Mouse (Mus musculus): ENCODE measurements at regions not wholly inside any gene's neighbourhood (a gene's known extent, or its start where the extent isn't known, plus 50 kb on each side); places are given as distances from the start of the nearest gene placed in this dataset.

DNA sequence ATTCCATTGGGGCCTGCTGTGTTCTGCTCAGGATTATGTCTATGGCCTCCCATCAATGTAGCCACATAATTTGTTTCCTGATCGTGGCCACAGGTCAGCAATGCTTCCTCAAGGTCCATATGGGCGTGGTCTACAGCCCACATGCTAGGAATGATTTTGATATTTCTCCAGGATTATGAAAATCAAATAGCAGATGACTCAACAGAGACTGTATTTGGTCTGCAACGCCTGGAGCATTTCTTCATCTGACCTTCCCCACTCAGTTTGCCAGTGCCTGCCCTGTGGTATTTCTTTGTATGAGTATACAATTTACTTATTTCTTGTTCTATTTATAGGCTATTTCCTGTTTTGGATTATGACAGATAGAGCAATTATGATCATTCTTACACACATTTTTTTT, 145.7 kb downstream of the Gm11077 start:
- no peak overlapping the region for H3K4me2 ChIP-seq (replicated peaks; ENCODE audit: low read depth)
- no peak overlapping the region for H3K9ac ChIP-seq (ENCODE audit: low read depth, low read length)
- WGBS = 55% methylated on average over 3 of the region's 3 CpGs
- H3K4me3 ChIP-seq (ENCODE audit: low read depth, low read length) = no peak overlapping the region
- H3K27ac ChIP-seq (ENCODE audit: low read depth, low read length) = no peak overlapping the region
- no peak for ATAC-seq
- H3K4me1 ChIP-seq (replicated peaks; ENCODE audit: control insufficient read depth, insufficient read depth, low read length) = no peaks in the 10 kb centered on the region
- H3K36me3 ChIP-seq (ENCODE audit: control insufficient read depth, insufficient read depth) = no peaks in the 10 kb centered on the region
- no peaks in the 10 kb centered on the region for H3K27me3 ChIP-seq (replicated peaks; ENCODE audit: control insufficient read depth, insufficient read depth, low read length)
- no peak for TF ChIP-seq CTCF (IDR thresholded peaks at IDR 0.05; ENCODE audit: low read depth)
- H3K9me3 ChIP-seq (ENCODE audit: control insufficient read depth) = no peaks in the 10 kb centered on the region

DNA sequence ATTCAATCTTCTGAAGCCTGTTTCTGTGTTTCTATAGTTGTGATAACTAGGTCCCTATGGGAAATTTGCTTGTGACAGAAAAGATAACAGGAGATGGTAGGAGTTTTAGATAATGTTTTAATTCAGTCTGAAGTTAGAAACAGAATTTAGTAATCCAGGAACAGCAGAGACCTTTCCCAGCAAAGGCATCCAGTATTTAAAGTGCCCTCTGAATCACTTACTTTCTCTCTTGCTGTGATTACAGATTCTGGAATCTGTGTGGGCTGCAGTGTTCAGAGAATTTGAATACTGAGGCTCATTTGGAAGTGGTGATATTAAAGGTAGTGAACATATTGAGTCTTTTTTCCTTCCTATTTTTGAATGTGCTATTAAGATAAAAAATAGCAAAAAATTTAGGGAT, 154.6 kb downstream of the Gm11077 start:
- ATAC-seq = no peak

DNA sequence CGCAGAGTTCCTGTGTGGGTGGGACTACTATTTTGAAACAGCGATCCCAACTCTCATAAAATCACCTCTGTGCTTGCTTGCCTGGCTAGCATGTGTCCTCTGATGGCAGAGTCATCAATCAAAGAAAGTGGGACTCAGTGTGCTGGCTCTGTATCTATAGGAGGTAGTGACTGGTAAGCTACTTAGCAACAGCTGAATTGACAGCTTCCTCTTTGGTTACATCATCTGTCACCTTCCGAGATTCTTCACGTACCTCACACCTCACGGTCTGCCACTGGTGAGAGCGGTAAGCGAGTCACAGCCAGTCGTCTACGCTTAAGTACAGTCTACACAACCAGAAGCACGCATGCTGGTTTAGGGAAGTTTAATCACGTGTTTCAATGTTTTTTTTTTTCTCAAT, 159.5 kb downstream of the Gm11077 start:
- no peaks in the 10 kb centered on the region for H3K9me3 ChIP-seq (ENCODE audit: control insufficient read depth)
- WGBS = 41% methylated on average over 11 of the region's 11 CpGs
- H3K27ac ChIP-seq (ENCODE audit: low read depth, low read length) = no peak overlapping the region
- H3K4me3 ChIP-seq (ENCODE audit: low read depth, low read length) = no peak overlapping the region
- no peaks in the 10 kb centered on the region for H3K4me1 ChIP-seq (replicated peaks; ENCODE audit: control insufficient read depth, insufficient read depth, low read length)
- H3K36me3 ChIP-seq (ENCODE audit: control insufficient read depth, insufficient read depth) = no peaks in the 10 kb centered on the region
- no peaks in the 10 kb centered on the region for H3K27me3 ChIP-seq (replicated peaks; ENCODE audit: control insufficient read depth, insufficient read depth, low read length)
- H3K4me2 ChIP-seq (replicated peaks; ENCODE audit: low read depth) = no peak overlapping the region
- no peak for TF ChIP-seq CTCF (IDR thresholded peaks at IDR 0.05; ENCODE audit: low read depth)
- no peak for ATAC-seq
- H3K9ac ChIP-seq (ENCODE audit: low read depth, low read length) = no peak overlapping the region

More for the DNA sequence above, 154.6 kb downstream of the Gm11077 start:
- H3K9ac ChIP-seq (ENCODE audit: low read depth, low read length) = no peak overlapping the region
- H3K4me2 ChIP-seq (replicated peaks; ENCODE audit: low read depth) = no peak overlapping the region
- H3K27me3 ChIP-seq (replicated peaks; ENCODE audit: control insufficient read depth, insufficient read depth, low read length) = no peaks in the 10 kb centered on the region
- no peaks in the 10 kb centered on the region for H3K4me1 ChIP-seq (replicated peaks; ENCODE audit: control insufficient read depth, insufficient read depth, low read length)
- no peaks in the 10 kb centered on the region for H3K36me3 ChIP-seq (ENCODE audit: control insufficient read depth, insufficient read depth)
- TF ChIP-seq CTCF (IDR thresholded peaks at IDR 0.05; ENCODE audit: low read depth) = no peak
- no peak overlapping the region for H3K4me3 ChIP-seq (ENCODE audit: low read depth, low read length)
- no peak overlapping the region for H3K27ac ChIP-seq (ENCODE audit: low read depth, low read length)
- no peaks in the 10 kb centered on the region for H3K9me3 ChIP-seq (ENCODE audit: control insufficient read depth)

DNA sequence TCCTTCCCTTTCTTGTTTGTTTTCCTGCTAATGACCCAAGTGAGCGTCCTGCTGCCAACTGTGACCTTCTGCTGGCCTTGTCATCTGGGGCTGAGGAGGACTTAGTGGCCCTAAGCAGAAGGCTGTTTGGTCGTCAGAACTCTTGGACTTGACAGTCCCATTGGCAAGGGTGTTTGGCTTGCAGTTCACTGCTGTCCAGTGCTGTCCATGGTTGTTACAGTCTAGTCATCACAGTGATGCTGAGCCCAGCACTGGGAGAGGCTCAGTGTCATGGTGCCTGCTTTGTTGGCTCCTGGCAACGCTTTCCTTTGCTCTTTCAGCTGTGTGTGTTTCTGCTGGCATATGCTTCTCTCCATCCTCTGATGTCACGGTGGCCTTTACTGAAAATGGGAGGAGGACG, 161.0 kb downstream of the Gm11077 start:
- Histone ChIP-seq H3K36me3 (ENCODE audit: control insufficient read depth, insufficient read depth) (no peaks in the 10 kb centered on the region), H3K9ac (ENCODE audit: low read depth, low read length) (no peak overlapping the region), H3K27me3 (replicated peaks; ENCODE audit: control insufficient read depth, insufficient read depth, low read length) (no peaks in the 10 kb centered on the region), H3K4me3 (ENCODE audit: low read depth, low read length) (no peak overlapping the region), H3K27ac (ENCODE audit: low read depth, low read length) (no peak overlapping the region), H3K4me1 (replicated peaks; ENCODE audit: control insufficient read depth, insufficient read depth, low read length) (no peaks in the 10 kb centered on the region), H3K4me2 (replicated peaks; ENCODE audit: low read depth) (no peak overlapping the region), H3K9me3 (ENCODE audit: control insufficient read depth) (no peaks in the 10 kb centered on the region)
- no peak for ATAC-seq
- WGBS = 75% methylated on average over 5 of the region's 5 CpGs
- no peak for TF ChIP-seq CTCF (IDR thresholded peaks at IDR 0.05; ENCODE audit: low read depth)

DNA sequence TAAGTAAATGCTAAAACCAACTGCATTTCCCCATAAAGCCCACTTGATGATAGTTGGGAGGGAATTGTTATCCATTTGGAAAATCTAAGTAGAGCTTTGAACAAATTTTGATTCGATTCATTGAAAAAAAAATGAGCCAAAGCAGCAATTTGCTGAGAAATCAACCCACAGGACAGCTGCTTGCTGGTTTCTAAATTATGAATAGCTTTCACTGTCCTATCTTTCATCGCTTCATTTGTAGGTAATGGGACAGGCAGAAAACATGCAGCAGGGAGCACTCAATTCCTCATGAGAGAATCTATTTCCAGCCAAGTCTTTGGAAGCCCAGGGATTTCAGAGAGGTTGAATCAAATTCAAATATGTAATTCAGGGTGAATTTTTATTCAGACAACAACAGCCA, 161.5 kb downstream of the Gm11077 start:
- H3K36me3 ChIP-seq (ENCODE audit: control insufficient read depth, insufficient read depth) = no peaks in the 10 kb centered on the region
- whole genome bisulfite sequencing = 83% methylated on average over 2 of the region's 2 CpGs
- H3K9me3 ChIP-seq (ENCODE audit: control insufficient read depth) = no peaks in the 10 kb centered on the region
- H3K4me2 ChIP-seq (replicated peaks; ENCODE audit: low read depth) = no peak overlapping the region
- ATAC-seq = no peak
- no peaks in the 10 kb centered on the region for H3K4me1 ChIP-seq (replicated peaks; ENCODE audit: control insufficient read depth, insufficient read depth, low read length)
- TF ChIP-seq CTCF (IDR thresholded peaks at IDR 0.05; ENCODE audit: low read depth) = no peak
- no peak overlapping the region for H3K9ac ChIP-seq (ENCODE audit: low read depth, low read length)
- no peak overlapping the region for H3K4me3 ChIP-seq (ENCODE audit: low read depth, low read length)
- no peak overlapping the region for H3K27ac ChIP-seq (ENCODE audit: low read depth, low read length)
- H3K27me3 ChIP-seq (replicated peaks; ENCODE audit: control insufficient read depth, insufficient read depth, low read length) = no peaks in the 10 kb centered on the region

DNA sequence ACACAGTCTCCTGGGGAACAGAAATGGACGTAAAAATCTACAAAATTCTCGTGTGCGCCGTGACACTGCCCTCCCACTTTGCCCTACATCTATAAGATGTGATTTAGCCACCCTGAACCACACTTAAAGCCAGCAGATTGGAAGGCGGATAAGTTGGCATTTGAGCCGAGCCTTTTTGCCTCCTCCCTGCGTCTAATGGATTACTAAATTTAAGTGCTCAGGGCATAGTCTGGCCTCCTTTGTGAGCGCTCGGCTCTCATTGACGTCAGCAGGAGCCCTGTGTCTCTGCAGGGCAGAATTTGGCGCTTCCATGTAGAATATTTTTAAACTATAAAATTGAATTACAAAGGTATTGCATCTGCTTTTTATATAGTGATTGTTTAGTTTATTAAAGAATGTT, 165.4 kb downstream of the Gm11077 start:
- Histone ChIP-seq H3K4me3 (ENCODE audit: low read depth, low read length) (no peak overlapping the region), H3K36me3 (ENCODE audit: control insufficient read depth, insufficient read depth) (no peaks in the 10 kb centered on the region), H3K27me3 (replicated peaks; ENCODE audit: control insufficient read depth, insufficient read depth, low read length) (no peaks in the 10 kb centered on the region), H3K9me3 (ENCODE audit: control insufficient read depth) (no peaks in the 10 kb centered on the region), H3K9ac (ENCODE audit: low read depth, low read length) (no peak overlapping the region), H3K4me2 (replicated peaks; ENCODE audit: low read depth) (no peak overlapping the region), H3K27ac (ENCODE audit: low read depth, low read length) (no peak overlapping the region), H3K4me1 (replicated peaks; ENCODE audit: control insufficient read depth, insufficient read depth, low read length) (no peaks in the 10 kb centered on the region)
- WGBS = 62% methylated on average over 11 of the region's 11 CpGs
- TF ChIP-seq CTCF (IDR thresholded peaks at IDR 0.05; ENCODE audit: low read depth) = no peak
- ATAC-seq = no peak

DNA sequence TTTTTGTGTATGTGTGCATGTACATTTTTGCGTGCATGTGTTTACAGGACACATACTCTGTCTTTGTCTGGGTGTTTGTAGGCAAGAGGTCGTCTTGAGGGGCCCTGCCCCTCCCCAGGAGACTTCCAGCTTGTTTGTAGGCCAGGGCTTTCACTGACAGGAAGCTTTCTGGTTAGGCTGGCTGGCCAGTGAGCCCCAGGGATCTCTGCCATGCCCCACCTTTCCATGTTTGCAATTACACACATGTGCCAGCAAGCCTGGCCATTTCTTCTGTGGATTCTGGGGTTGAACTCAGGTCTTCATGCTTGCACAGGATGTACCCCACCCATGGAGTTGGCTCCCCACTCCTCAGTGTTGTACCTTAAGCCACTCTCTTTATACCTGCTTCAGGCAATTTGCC, 166.4 kb downstream of the Gm11077 start:
- H3K36me3 ChIP-seq (ENCODE audit: control insufficient read depth, insufficient read depth) = no peaks in the 10 kb centered on the region
- no peak for TF ChIP-seq CTCF (IDR thresholded peaks at IDR 0.05; ENCODE audit: low read depth)
- H3K27ac ChIP-seq (ENCODE audit: low read depth, low read length) = no peak overlapping the region
- ATAC-seq = no peak
- no peak overlapping the region for H3K4me2 ChIP-seq (replicated peaks; ENCODE audit: low read depth)
- no peaks in the 10 kb centered on the region for H3K27me3 ChIP-seq (replicated peaks; ENCODE audit: control insufficient read depth, insufficient read depth, low read length)
- H3K4me3 ChIP-seq (ENCODE audit: low read depth, low read length) = no peak overlapping the region
- no peak overlapping the region for H3K9ac ChIP-seq (ENCODE audit: low read depth, low read length)
- H3K9me3 ChIP-seq (ENCODE audit: control insufficient read depth) = no peaks in the 10 kb centered on the region
- 46% methylated on average over 2 of the region's 2 CpGs for WGBS
- H3K4me1 ChIP-seq (replicated peaks; ENCODE audit: control insufficient read depth, insufficient read depth, low read length) = no peaks in the 10 kb centered on the region
